Mouse (Mus musculus) forebrain, embryonic 13.5 days (tissue): Measurements from ENCODE around the gene Tmem59. TPM values are rescaled to one million over a fixed set of nuclear protein-coding genes. Genes with fewer than 3 reads are reported as not detected.

ENCODE experiments used
- ATAC-seq: fragments of 200-750 bp; cut with Nextera tagmentation; 2 replicates; pipeline ENCODE4 v1.8.0; 2017
- H3K27ac ChIP-seq: fragments of 300-500 bp; sonication (generic); 2 replicates; pipeline ENCODE4 v1.5.1; 2015; ENCODE audit warnings: inconsistent platforms, mild to moderate bottlenecking, moderate library complexity
- H3K27me3 ChIP-seq: fragments of 300-500 bp; sonication (generic); 2 replicates; pipeline ENCODE4 v1.6.1; 2015; ENCODE audit warnings: mild to moderate bottlenecking, inconsistent platforms
- H3K36me3 ChIP-seq: fragments of 300-500 bp; sonication (generic); 2 replicates; pipeline ENCODE4 v1.6.1; 2015; ENCODE audit warnings: mild to moderate bottlenecking, inconsistent platforms; ENCODE audit not compliant: poor library complexity, severe bottlenecking
- H3K4me1 ChIP-seq: fragments of 300-500 bp; sonication (generic); 2 replicates; pipeline ENCODE4 v1.6.1; 2015; ENCODE audit warnings: inconsistent platforms
- H3K4me2 ChIP-seq: fragments of 300-500 bp; sonication (generic); 2 replicates; pipeline ENCODE4 v1.6.1; 2015; ENCODE audit warnings: inconsistent platforms, mild to moderate bottlenecking, moderate library complexity
- H3K4me3 ChIP-seq: fragments of 300-500 bp; sonication (generic); 2 replicates; pipeline ENCODE4 v1.5.1; 2015; ENCODE audit warnings: mild to moderate bottlenecking, inconsistent platforms
- H3K9ac ChIP-seq: fragments of 300-500 bp; sonication (generic); 2 replicates; pipeline ENCODE4 v1.6.1; 2015; ENCODE audit warnings: mild to moderate bottlenecking, inconsistent platforms
- H3K9me3 ChIP-seq: fragments of 300-500 bp; sonication (generic); replicated peaks from 2 replicates; pipeline ENCODE4 v1.6.1; 2016; ENCODE audit warnings: inconsistent platforms
- WGBS: fragments of 180-500 bp; shearing (Covaris S2); methylation state at CpG from one replicate; pipeline ENCODE4 v1.1.7; 2015; 5-methylcytosine and 5-hydroxymethylcytosine counted together
- polyA plus RNA-seq: library from polyadenylated mRNA; unstranded; fragments of >200 nt; fragmentation: Nextera tagmentation; extraction: Ambion mirVana; gene quantifications from 2 replicates; pipeline ENCODE4 v1.2.1, GENCODE M21; 2015

Tmem59 gene
- polyA plus RNA-seq, 1 experiment from 2014 or later, result 337 TPM

DNA sequence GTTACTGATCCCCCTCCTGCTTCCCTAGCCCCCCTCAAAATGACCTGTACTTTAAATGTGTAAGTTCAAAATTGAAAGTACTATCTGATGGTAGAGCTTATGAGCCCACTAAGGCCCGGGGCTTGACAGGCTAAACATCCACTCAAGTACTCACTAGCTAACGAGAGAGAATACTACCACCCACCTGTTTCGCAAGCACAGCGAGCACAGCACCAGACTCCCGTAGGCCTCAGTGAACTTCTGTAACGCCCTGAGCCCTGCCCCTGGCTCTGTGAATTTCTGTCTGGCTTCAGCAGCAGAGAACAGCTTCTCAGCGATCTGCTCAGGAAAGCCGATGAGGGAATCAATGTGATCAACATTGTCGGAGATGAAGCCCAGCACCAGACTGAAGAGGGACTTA, 68.9 kb downstream of the Tmem59 start:
- WGBS, result 82% methylated on average over 9 of the region's 9 CpGs
- no peak overlapping the region for H3K27ac ChIP-seq
- H3K4me1 ChIP-seq, result peaks cover 33% of the 10 kb centered on the region
- peaks cover 6% of the 10 kb centered on the region; the same call in 1 of the 2 replicates for H3K36me3 ChIP-seq
- H3K27me3 ChIP-seq, result no peaks in the 10 kb centered on the region
- H3K4me2 ChIP-seq, result no peak overlapping the region
- no peak overlapping the region for H3K9ac ChIP-seq
- no peaks in the 10 kb centered on the region for H3K9me3 ChIP-seq
- ATAC-seq, result no peak
- H3K4me3 ChIP-seq, result no peak overlapping the region

DNA sequence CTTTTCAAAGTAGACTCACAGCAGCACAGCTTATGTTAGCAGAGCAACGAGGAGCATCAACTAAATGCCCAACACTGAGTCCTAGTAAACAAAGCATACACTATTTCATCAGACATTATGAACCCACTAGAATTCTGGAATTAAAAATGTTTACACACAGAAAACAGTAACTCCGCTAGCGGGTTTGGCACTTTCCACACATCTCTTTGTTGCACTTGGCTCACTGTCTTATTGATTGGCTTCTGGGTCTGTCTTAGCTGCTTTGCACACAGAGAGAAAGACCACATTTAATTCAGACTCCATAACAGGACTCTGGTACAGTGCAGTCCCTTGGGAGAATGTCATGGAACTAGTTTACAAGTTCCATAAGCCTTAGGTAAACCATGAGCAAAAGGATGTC, 69.9 kb downstream of the Tmem59 start:
- no peak overlapping the region for H3K4me2 ChIP-seq
- peaks cover under 1% of the 10 kb centered on the region; the same call in 1 of the 2 replicates for H3K36me3 ChIP-seq
- peaks cover 38% of the 10 kb centered on the region for H3K4me1 ChIP-seq
- H3K9me3 ChIP-seq, result no peaks in the 10 kb centered on the region
- no peak for ATAC-seq
- H3K4me3 ChIP-seq, result no peak overlapping the region
- H3K27ac ChIP-seq, result no peak overlapping the region
- H3K9ac ChIP-seq, result no peak overlapping the region
- 84% methylated on average over 3 of the region's 3 CpGs for WGBS
- H3K27me3 ChIP-seq, result no peaks in the 10 kb centered on the region

DNA sequence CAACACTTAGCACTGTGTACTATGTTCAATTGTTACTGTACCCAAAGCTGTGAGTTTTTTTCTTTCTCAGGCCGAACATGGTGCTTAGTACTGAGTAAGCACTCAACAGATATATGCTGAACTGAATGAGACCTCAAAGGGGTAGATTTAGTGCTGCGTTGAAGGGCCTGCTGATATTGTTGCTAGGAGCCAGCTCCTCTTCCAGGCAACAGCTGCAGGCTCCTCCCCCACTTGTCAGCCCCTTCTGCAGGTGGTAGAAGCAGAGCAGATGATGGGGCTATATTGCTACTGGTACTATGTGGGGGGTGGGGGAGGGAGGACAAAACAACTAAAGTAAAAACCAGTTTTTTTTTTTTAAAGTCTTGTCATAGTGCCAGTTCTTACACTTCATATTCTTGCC, 71.3 kb downstream of the Tmem59 start:
- no peaks in the 10 kb centered on the region for H3K36me3 ChIP-seq
- H3K9me3 ChIP-seq, result no peaks in the 10 kb centered on the region
- WGBS, result 50% methylated on average over 2 of the region's 2 CpGs
- H3K4me3 ChIP-seq, result no peak overlapping the region
- ATAC-seq, result no peak
- no peak overlapping the region for H3K27ac ChIP-seq
- H3K4me2 ChIP-seq, result no peak overlapping the region
- H3K27me3 ChIP-seq, result no peaks in the 10 kb centered on the region
- peaks cover 34% of the 10 kb centered on the region for H3K4me1 ChIP-seq
- no peak overlapping the region for H3K9ac ChIP-seq

DNA sequence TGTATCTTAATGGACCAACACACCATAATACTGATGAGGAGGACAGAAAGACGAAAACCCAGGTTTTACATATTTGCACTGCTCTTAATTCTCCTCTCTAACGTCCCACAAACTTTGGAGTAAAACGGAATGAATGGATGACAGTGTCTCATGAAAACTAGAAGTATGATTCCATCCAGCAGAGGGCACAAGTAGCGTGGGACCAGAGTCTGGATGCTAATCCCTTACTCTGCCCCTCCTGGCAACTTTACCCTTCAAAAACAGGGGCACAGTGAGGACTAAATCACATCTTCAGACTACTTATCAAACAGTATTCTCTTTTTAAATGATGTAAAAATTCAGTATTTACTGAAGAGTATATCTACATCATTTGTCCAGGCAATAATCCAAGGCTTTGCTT, 72.3 kb downstream of the Tmem59 start:
- no peak overlapping the region for H3K9ac ChIP-seq
- WGBS, result 24% methylated on average over 4 of the region's 4 CpGs
- no peak overlapping the region for H3K4me2 ChIP-seq
- H3K27ac ChIP-seq, result no peak overlapping the region
- H3K27me3 ChIP-seq, result no peaks in the 10 kb centered on the region
- no peaks in the 10 kb centered on the region for H3K36me3 ChIP-seq
- H3K9me3 ChIP-seq, result no peaks in the 10 kb centered on the region
- ATAC-seq, result no peak
- H3K4me3 ChIP-seq, result no peak overlapping the region
- H3K4me1 ChIP-seq, result peaks cover 35% of the 10 kb centered on the region

Other genes starting within 250 kb of the Tmem59 start
- gene Mrpl37, start 111.5 kb upstream of the Tmem59 start, polyA plus RNA-seq, result 81.4 and 81.9 TPM in 2 replicates
- 4.8 and 5.6 TPM in 2 replicates for gene Cyb5rl, start 111.4 kb upstream of the Tmem59 start, polyA plus RNA-seq
- gene Cdcp2, start 81.5 kb upstream of the Tmem59 start, polyA plus RNA-seq, result not detected in 2 replicates
- 38.9 and 52.3 TPM in 2 replicates for gene Tceanc2, start 717 bp downstream of the Tmem59 start, polyA plus RNA-seq
- gene Ldlrad1, start 30.8 kb downstream of the Tmem59 start, polyA plus RNA-seq, result not detected in 2 replicates
- gene Lrrc42, start 75.1 kb downstream of the Tmem59 start, polyA plus RNA-seq, result 67.4 and 68.9 TPM in 2 replicates
- 32.6 and 39.5 TPM in 2 replicates for gene Hspb11, start 75.2 kb downstream of the Tmem59 start, polyA plus RNA-seq
- gene Dio1, start 128.8 kb downstream of the Tmem59 start, polyA plus RNA-seq, result not detected in 2 replicates
- 45.8 and 51.1 TPM in 2 replicates for gene Yipf1, start 136.0 kb downstream of the Tmem59 start, polyA plus RNA-seq
- gene Ndc1, start 189.4 kb downstream of the Tmem59 start, polyA plus RNA-seq, result 23.7 and 27.6 TPM in 2 replicates